Mouse (Mus musculus): Measurements from ENCODE around the gene Pikfyve.

Pikfyve gene

GRCm38 (mm10) chr1:65186287-65187073 is at the start of gene Pikfyve, which contains the start of gene Idh1:
Gene Pikfyve (plus strand): TSS chr1:65186683.
Gene Idh1 (minus strand): TSS chr1:65186500.
- peak; percentile 94 for DNase-seq (ENCODE audit: low spot score)

DNA sequence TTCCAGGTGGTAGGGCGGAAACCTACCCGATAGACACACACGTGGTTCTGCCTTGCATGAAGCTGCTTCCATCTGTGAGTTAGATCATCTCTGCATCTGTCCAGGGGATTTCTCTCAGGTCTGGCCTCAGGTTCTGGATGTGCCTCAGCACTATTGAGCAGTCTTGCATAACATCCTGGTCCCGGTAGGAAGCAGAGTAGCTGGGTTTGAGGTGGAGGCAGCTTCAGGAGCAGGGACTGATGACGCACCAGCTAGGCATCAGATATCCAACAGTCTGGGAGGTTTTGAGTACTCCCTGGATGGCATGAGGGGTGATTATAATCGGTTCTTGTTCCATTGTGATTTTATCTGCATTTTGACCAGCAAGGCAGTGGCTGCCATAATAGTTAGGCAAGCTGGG is 48.9 kb upstream of the Pikfyve start:
- DNase-seq (ENCODE audit: low spot score) = no peak

DNA sequence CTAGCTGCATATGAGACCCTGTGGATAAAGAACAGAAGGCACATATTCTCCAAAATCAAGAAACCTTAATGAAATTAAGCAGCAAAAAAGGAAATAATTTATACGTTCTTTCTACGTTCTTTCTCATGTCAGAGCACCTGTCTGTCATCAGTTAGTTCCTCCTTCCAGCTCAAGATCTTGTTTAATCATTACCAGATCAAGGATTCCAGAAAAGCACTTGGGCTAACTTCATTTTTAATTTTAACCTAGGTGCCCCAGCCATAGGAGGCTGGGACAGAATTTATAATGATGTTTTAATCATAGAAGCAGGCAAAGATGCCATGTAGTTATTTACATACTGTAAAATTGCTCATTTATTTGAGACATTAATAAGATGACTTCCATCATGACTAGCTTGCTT is 41.7 kb upstream of the Pikfyve start:
- no peak for DNase-seq (ENCODE audit: low spot score)

DNA sequence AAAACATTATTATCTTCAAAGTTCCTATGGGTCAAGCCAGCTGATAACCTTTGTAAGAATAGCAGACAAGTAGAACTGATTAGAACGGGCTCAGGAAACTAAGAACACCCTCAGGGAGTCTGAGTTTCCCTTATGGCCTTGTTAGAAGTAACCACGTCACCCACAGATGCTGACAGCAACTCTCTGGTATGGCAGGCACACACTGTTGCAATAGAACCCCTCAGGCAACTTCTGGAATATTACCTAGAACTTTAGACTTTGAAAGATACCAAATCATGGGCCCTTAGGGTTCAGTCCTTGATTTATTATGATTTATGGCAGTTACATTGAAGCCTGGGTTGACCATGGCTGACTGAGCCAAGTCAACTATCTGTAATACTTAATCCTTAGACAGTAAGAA is 39.9 kb upstream of the Pikfyve start:
- no peak for DNase-seq (ENCODE audit: low spot score)

- no peak for DNase-seq (ENCODE audit: low spot score)
Measured at GRCm38 (mm10) chr1:65147326-65147725, 39.2 kb upstream of the Pikfyve start.

- no peak for DNase-seq (ENCODE audit: low spot score)
Measured at GRCm38 (mm10) chr1:65147971-65148370, 38.5 kb upstream of the Pikfyve start.

GRCm38 (mm10) chr1:65154814-65155213 is 31.7 kb upstream of the Pikfyve start:
- no peak for DNase-seq (ENCODE audit: low spot score)

- no peak for DNase-seq (ENCODE audit: low spot score)
Measured at GRCm38 (mm10) chr1:65156111-65156510, 30.4 kb upstream of the Pikfyve start.

DNA sequence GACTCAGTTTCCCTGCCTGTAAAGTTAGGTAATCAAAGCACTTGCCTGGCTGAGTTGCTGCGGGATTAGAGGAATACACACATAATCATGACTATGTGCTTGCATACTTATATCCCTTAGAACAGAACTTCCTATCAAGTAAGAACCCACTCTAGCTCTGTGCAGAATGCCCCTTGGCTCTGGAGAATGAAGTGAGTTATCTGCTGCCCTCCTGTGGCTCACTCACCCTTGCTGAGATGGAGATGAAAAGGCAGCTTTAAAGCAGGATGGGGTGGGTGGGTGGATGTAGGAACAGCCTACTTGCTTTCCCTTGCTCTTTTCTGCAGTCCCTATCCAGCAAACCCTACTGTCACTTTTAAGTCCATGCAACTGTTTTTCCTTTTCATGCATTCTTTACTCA is 24.3 kb upstream of the Pikfyve start:
- DNase-seq (ENCODE audit: low spot score) = no peak

DNA sequence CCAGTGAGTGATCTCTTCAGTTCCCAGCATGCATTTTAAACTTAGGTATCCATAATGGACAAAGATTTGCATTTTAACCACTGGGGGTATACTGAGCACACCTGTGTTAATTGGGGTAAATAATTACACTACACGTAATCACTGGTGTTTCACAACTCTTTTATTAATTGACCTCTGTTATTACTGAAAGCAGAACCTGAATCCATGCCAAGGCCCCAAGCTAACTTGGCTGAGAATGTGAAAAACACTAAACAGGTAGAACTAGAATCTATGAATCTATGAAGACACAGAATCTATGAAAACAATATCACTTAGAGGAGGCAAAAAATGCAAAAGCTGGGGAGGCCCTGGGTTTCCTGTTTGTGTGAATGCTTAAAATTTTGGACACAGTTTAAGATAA is 19.0 kb upstream of the Pikfyve start:
- no peak for DNase-seq (ENCODE audit: low spot score)

DNA sequence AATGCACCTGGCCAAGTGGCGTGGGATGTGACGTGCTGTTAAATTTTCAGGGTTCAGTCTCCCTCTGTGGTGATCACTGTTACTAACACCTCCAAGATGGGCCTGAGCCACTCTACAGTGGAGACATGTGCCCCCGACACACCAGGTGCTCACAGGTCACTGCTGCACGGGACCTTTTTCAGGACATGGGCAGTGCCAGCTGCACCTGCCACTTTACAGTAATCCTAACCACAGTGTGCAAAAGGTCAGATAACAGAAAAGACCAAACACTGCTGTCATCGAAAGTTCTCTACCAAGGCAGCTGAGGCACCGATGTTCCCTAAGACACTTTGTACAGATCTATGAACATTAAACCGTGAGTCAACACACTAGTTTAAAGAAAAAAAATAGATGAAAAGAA is 16.9 kb upstream of the Pikfyve start:
- DNase-seq (ENCODE audit: low spot score) = no peak

- no peak for DNase-seq (ENCODE audit: low spot score)
Measured at GRCm38 (mm10) chr1:65169947-65170346, 16.5 kb upstream of the Pikfyve start.

- DNase-seq (ENCODE audit: low spot score) = no peak
Measured at GRCm38 (mm10) chr1:65171579-65171978, 14.9 kb upstream of the Pikfyve start.

DNA sequence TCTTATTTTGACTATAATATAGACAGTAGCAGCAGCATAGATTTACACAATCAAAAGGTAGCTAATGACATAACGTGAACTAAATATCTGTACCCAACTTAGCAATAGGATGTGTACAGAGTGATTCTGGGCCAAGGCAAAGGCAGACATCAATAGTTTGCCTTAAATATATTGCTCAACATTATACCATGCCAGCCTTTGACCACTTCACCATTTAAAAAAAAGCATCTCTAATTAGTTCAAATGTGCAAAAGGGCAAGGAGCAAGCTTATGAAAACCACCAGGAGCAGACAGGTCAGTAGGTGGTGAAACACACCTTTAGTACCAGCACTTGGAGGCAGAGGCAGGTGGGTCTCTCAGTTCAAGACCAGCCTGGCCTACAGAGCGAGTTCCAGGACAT is 12.8 kb upstream of the Pikfyve start:
- no peak for DNase-seq (ENCODE audit: low spot score)

DNA sequence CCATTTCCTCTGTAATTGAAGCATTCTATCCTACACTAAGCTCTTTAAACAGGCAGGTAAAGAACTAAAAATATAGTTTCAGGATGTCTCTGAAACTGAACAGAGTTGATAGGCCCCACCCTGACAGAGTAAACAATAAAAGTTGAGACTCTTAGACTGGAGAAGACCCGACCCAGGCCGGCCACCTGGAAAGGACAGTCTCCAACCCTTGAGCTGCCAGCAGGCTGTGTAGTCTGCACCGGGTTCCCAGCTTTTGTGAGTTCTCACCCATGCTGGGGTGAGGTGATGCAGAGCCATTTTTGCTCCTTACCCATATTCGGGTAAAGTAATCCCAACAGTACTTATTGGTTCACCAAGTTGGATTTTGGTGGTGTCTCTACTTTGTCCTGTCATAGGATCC is 10.3 kb upstream of the Pikfyve start:
- DNase-seq (ENCODE audit: low spot score) = no peak

DNA sequence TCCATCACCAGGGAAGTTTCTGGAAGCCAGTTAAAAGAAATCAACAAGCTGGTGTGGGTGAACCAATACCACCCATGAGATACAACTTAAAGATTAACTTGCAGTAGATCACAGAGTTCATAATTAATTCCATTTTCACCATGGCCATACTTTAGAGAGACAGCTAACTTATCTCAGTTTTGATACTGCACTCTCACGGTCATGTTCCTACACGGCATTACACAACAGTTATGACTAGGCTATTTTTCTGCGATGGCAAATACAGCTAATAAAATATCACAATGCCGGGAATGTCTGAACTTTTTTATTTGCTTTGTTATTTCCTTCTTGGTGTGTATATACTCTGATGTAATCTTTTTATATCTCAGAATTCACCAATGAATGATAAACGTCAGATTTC is 9.6 kb upstream of the Pikfyve start:
- no peak for DNase-seq (ENCODE audit: low spot score)

GRCm38 (mm10) chr1:65177452-65177851 is 9.0 kb upstream of the Pikfyve start:
- DNase-seq (ENCODE audit: low spot score) = no peak

DNA sequence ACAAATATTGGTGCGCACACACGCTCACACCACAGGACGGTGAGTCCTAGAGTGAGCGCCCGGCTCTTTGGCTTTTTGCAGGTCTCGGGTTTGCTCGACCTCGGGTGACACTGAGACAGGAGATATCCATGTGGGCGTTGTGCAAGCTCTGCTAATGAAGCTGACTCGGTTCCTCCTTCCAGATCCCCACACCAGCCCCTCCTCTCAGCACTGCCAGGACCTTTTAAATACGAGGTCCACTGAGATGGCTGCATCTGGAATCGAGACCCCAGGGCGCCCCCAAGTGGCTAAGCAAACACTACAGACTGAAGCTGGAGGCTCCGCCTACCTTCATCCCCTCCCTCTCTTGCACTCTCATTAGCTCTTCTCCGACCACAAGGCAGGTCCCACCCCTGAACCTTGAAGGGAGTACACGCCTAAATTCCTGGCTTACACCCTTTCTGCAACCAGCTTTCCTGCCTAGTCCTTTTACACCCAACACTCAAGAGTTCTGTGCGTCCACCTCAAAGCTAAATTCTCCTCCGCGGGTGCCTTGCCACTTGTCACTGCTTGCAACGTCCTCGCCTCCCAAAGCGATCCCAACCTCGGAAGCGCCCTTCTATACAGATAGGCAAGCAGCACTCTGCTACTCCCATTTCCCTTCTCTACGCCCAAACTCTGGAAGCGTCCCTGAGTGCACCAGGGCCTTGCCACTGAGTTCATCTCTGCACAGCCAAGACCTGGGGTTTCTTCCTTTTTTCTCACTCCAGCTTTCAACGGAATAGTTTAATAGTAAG is 8.2 kb upstream of the Pikfyve start:
- peak; percentile 94 for DNase-seq (ENCODE audit: low spot score)

- DNase-seq (ENCODE audit: low spot score) = peak; percentile 98
Measured at GRCm38 (mm10) chr1:65178902-65179432, 7.5 kb upstream of the Pikfyve start.

DNA sequence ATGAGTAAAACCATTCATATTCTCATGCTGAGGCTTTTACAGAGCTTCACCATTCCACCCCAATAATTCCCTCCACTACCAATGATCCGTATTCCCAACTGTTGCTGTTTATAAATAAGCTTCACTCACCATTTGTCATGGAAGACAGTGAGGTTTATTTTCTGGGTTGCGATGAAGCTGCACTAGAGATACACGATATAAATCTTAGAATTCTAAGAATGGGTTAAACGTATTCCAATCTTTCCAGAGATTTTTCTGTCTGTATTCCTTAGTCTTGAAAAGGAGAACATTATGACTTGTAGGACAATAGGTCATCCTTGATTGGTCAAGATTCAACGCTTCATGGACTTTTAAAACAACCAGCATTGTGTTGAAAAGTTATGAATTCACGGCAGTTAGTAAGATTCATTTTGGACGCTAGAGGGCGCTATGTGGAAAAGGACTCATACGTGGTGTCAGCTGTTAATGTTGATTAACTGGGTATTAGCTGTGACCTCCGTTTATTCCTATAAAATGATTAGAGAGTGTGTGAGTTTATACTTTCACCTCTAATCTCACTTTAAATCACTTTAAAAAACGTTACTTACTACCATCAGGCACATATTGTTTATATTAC is 6.7 kb upstream of the Pikfyve start:
- peak; percentile 91 for DNase-seq (ENCODE audit: low spot score)

GRCm38 (mm10) chr1:65181459-65181858 is 5.0 kb upstream of the Pikfyve start:
- DNase-seq (ENCODE audit: low spot score) = no peak

- no peak for DNase-seq (ENCODE audit: low spot score)
Measured at GRCm38 (mm10) chr1:65183994-65184393, 2.5 kb upstream of the Pikfyve start.

- no peak for DNase-seq (ENCODE audit: low spot score)
Measured at GRCm38 (mm10) chr1:65185011-65185410, 1.5 kb upstream of the Pikfyve start.

Measured in embryo, embryonic 10 days (tissue).